Mouse (Mus musculus) heart, adult 2 months (tissue): ENCODE measurements around the gene Ap1s1.

Experiments
- EP300 ChIP-seq: fragments of 200-500 bp; IDR thresholded peaks from 2 replicates; pipeline ENCODE4 v1.6.1; 2011; ENCODE audit warnings: low read depth, low read length, control low read depth; ENCODE audit not compliant: insufficient read depth
- POLR2A ChIP-seq: fragments of 200-500 bp; IDR thresholded peaks from 2 replicates; pipeline ENCODE4 v1.6.1; 2011; ENCODE audit warnings: mild to moderate bottlenecking, low read depth, low read length, control low read depth; ENCODE audit not compliant: insufficient read depth

DNA sequence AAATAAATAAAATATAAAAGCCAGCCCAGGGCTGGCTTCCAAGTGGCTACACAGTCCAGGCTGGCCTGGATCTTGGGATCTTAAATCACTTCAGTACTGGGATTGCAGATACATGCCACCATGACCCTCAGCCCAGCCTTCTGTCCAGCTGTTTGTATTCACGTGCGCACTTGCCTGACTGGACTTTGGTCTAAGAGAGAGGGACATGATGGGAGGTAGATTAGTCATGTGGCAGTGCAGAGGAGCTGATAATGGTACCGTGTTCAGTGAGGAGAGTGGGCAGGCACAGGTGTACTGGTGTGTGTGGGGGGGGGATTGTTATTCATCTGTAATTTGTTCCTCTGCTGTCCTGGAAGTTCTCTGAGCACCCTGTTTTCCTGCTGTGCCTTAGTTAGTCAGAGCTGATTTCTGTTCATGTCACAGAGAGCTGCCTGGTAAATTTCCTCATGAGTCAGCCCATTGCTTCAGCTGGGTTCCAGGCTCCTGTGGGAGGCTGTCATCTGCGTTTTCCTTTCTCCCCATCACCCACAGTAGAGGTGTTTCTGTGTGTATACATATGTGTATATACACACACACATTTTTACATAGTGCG, 6.1 kb upstream of the Ap1s1 start:
- TF ChIP-seq POLR2A (no peak), EP300 (no peak)
